Mouse (Mus musculus): Measurements from ENCODE around the gene Unc5b.

Gene Unc5b

GRCm38 (mm10) chr10:60721640-60722039 lies 109.7 kb downstream of the Unc5b start:
- DNase-seq (ENCODE audit: low spot score in 2 of 2) = no peak

GRCm38 (mm10) chr10:60720461-60720860 lies 110.9 kb downstream of the Unc5b start:
- DNase-seq (ENCODE audit: low spot score in 2 of 2) = no peak

GRCm38 (mm10) chr10:60718491-60718890 lies 112.9 kb downstream of the Unc5b start:
- DNase-seq (ENCODE audit: low spot score in 2 of 2) = no peak

- no peak for DNase-seq (ENCODE audit: low spot score in 2 of 2)
These were observed 114.9 kb downstream of the Unc5b start for GRCm38 (mm10) chr10:60716449-60716848.

Measured in frontal cortex, postnatal 14 days (tissue).